Mouse (Mus musculus): ENCODE results near the gene Acbd3. TPM values are rescaled to one million over a fixed set of nuclear protein-coding genes. Genes with fewer than 3 reads are reported as not detected.

Acbd3 gene
- total and polyA plus RNA-seq, 3 experiments = 14.5 to 23.5 (median 22.4) TPM

- peak; percentile 72 for TF ChIP-seq ZNF384 (IDR thresholded peaks at IDR 0.05; ENCODE audit: low read depth, low read length)
- no peak for TF ChIP-seq ZC3H11A (IDR thresholded peaks at IDR 0.05; ENCODE audit: low read depth, low read length)
- 0 out of 2 replicates have a peak, but pooled peaks have one; percentile 19 for TF ChIP-seq BHLHE40 (IDR thresholded peaks at IDR 0.05; ENCODE audit: low read depth, low read length)
- TF ChIP-seq IRF4 (IDR thresholded peaks at IDR 0.05; ENCODE audit: low read depth, low read length) = peak; percentile 13; the same call in 1 of the 2 replicates
- no peak for TF ChIP-seq MAX (IDR thresholded peaks at IDR 0.05; ENCODE audit: low read length)
- in situ Hi-C loops (cut with MboI; ENCODE audit: low pct_ligation_motif_present, low pct_unique_long_range_greater_than_20kb, low sequenced_read_pairs) = loop anchor here (5.0 to 25.0 kb wide), 3 partner anchors 41 to 504 kb away; partner anchors contain the start of gene Psen2
- Histone ChIP-seq H3K27ac (ENCODE audit: insufficient read depth, low read depth) (peak overlapping the region; percentile 45), H3K4me2 (ENCODE audit: insufficient read depth, low read depth, poor library complexity, severe bottlenecking) (0 out of 2 replicates have a peak overlapping the region, but pooled peaks have one; percentile 5), H3K4me3 (replicated peaks in 1 of 3; ENCODE audit: low read depth in 2 of 3, low read length in 2 of 3, poor library complexity in 1 of 3) (no peak overlapping the region), H3K9me3 (replicated peaks; ENCODE audit: low read length) (no peaks in the 10 kb centered on the region), H3K9ac (ENCODE audit: insufficient read depth, low read depth) (no peak overlapping the region), H3K4me1 (ENCODE audit: control insufficient read depth in 1 of 2, insufficient read depth in 2 of 2) (peaks cover 17 to 33% of the 10 kb centered on the region in 2 experiments), H3K27me3 (replicated peaks) (peaks cover 4% of the 10 kb centered on the region), H3K79me2 (replicated peaks; ENCODE audit: control insufficient read depth, extremely low read depth, insufficient read depth, poor library complexity, severe bottlenecking) (no peaks in the 10 kb centered on the region), H3K36me3 (replicated peaks in 1 of 2; ENCODE audit: control insufficient read depth in 1 of 2, insufficient read depth in 1 of 2, low read length in 1 of 2) (no peaks in the 10 kb centered on the region)
- DNase-seq (ENCODE audit: extremely low read depth) = peak; percentile 18
- dilution Hi-C loops (cut with MboI; ENCODE audit: extremely low pct_ligation_motif_present, extremely low pct_unique_long_range_greater_than_20kb, low sequenced_read_pairs) = no loop called here
Observed at GRCm38 (mm10) chr1:180766557-180766956, 40.7 kb downstream of the Acbd3 start.

GRCm38 (mm10) chr1:180767541-180768333 lies 41.9 kb downstream of the Acbd3 start:
- TF ChIP-seq RCOR1 (conservative IDR thresholded peaks at IDR 0.05; ENCODE audit: low read depth, low read length) = 0 out of 2 replicates have a peak, but pooled peaks have one; percentile 55
- TF ChIP-seq ZMIZ1 (IDR thresholded peaks at IDR 0.05; ENCODE audit: low read depth, low read length) = peak; percentile 38; the same call in 1 of the 2 replicates
- no peak for TF ChIP-seq ZNF384 (IDR thresholded peaks at IDR 0.05; ENCODE audit: low read depth, low read length)
- TF ChIP-seq MAFK (IDR thresholded peaks at IDR 0.05; ENCODE audit: insufficient replicate concordance, low read length) = no peak
- TF ChIP-seq MXI1 (IDR thresholded peaks at IDR 0.05; ENCODE audit: low read depth, low read length) = peak; percentile 48; the same call in 1 of the 2 replicates
- TF ChIP-seq POLR2AphosphoS2 (IDR thresholded peaks at IDR 0.05; ENCODE audit: low read depth, low read length) = no peak
- no peak for TF ChIP-seq NELFE (IDR thresholded peaks at IDR 0.05; ENCODE audit: low read depth, low read length)
- TF ChIP-seq UBTF (IDR thresholded peaks at IDR 0.05; ENCODE audit: low read depth, low read length) = no peak
- TF ChIP-seq RAD21 (IDR thresholded peaks at IDR 0.05; ENCODE audit: low read depth, low read length) = peak; percentile 10
- TF ChIP-seq BHLHE40 (IDR thresholded peaks at IDR 0.05; ENCODE audit: low read depth, low read length) = no peak
- 0 out of 2 replicates have a peak, but pooled peaks have one; percentile 11 for TF ChIP-seq IRF4 (IDR thresholded peaks at IDR 0.05; ENCODE audit: low read depth, low read length)
- no peak for TF ChIP-seq JUN (IDR thresholded peaks at IDR 0.05; ENCODE audit: insufficient read depth, low read depth, low read length)
- TF ChIP-seq ETS1 (conservative IDR thresholded peaks at IDR 0.05; ENCODE audit: low read depth, low read length) = 0 out of 2 replicates have a peak, but pooled peaks have one; percentile 11
- TF ChIP-seq CHD1 (IDR thresholded peaks at IDR 0.05; ENCODE audit: low read depth, low read length) = peak; percentile 52; the same call in 1 of the 2 replicates
- TF ChIP-seq MAZ (IDR thresholded peaks at IDR 0.05; ENCODE audit: low read depth, low read length) = peak; percentile 53; the same call in 1 of the 2 replicates
- no peak for TF ChIP-seq POLR2A (IDR thresholded peaks at IDR 0.05; ENCODE audit: low read depth, low read length)
- TF ChIP-seq MAX (IDR thresholded peaks at IDR 0.05; ENCODE audit: low read length) = peak; percentile 19; the same call in 1 of the 2 replicates
- no peak for TF ChIP-seq SMC3 (IDR thresholded peaks at IDR 0.05; ENCODE audit: low read depth, low read length)
- TF ChIP-seq CTCF (conservative IDR thresholded peaks at IDR 0.05 in 1 of 2, IDR thresholded peaks at IDR 0.05 in 1 of 2; ENCODE audit: low read depth in 2 of 2, low read length in 2 of 2) = peak in 1 of 2 experiments; percentile 27; a peak in 1 of 4 replicates
- 0 out of 2 replicates have a peak, but pooled peaks have one; percentile 14 for TF ChIP-seq MEF2A (IDR thresholded peaks at IDR 0.05; ENCODE audit: borderline replicate concordance, low read depth, low read length)
- TF ChIP-seq NRF1 (IDR thresholded peaks at IDR 0.05; ENCODE audit: low read depth, low read length) = no peak
- TF ChIP-seq USF1 (IDR thresholded peaks at IDR 0.05; ENCODE audit: low read depth, low read length) = no peak
- TF ChIP-seq HCFC1 (IDR thresholded peaks at IDR 0.05; ENCODE audit: low read depth, low read length) = no peak
- TF ChIP-seq TCF12 (IDR thresholded peaks at IDR 0.05; ENCODE audit: low read depth, low read length) = 0 out of 2 replicates have a peak, but pooled peaks have one; percentile 25
- TF ChIP-seq KAT2A (IDR thresholded peaks at IDR 0.05; ENCODE audit: insufficient replicate concordance, low read length) = no peak
- TF ChIP-seq SIN3A (IDR thresholded peaks at IDR 0.05; ENCODE audit: low read length) = peak; percentile 27; the same call in 1 of the 2 replicates
- no peak for TF ChIP-seq CHD2 (IDR thresholded peaks at IDR 0.05; ENCODE audit: low read length)
- Histone ChIP-seq H3K36me3 (replicated peaks in 1 of 2; ENCODE audit: control insufficient read depth in 1 of 2, insufficient read depth in 1 of 2, low read length in 1 of 2) (no peaks in the 10 kb centered on the region), H3K9me3 (replicated peaks; ENCODE audit: low read length) (peaks cover 3% of the 10 kb centered on the region), H3K4me3 (replicated peaks in 1 of 3; ENCODE audit: low read depth in 2 of 3, low read length in 2 of 3, poor library complexity in 1 of 3) (peak overlapping the region; percentile 46 to 75 (median 53)), H3K4me2 (ENCODE audit: insufficient read depth, low read depth, poor library complexity, severe bottlenecking) (peak overlapping the region; percentile 35), H3K4me1 (ENCODE audit: control insufficient read depth in 1 of 2, insufficient read depth in 2 of 2) (peaks cover 17 to 33% of the 10 kb centered on the region in 2 experiments), H3K27ac (ENCODE audit: insufficient read depth, low read depth) (peak overlapping the region; percentile 25; the same call in 1 of the 2 replicates), H3K27me3 (replicated peaks) (peaks cover 4% of the 10 kb centered on the region), H3K9ac (ENCODE audit: insufficient read depth, low read depth) (peak overlapping the region; percentile 16), H3K79me2 (replicated peaks; ENCODE audit: control insufficient read depth, extremely low read depth, insufficient read depth, poor library complexity, severe bottlenecking) (no peaks in the 10 kb centered on the region)
- in situ Hi-C loops (cut with MboI; ENCODE audit: low pct_ligation_motif_present, low pct_unique_long_range_greater_than_20kb, low sequenced_read_pairs) = loop anchor here (5.0 to 25.0 kb wide), 3 partner anchors 40 to 505 kb away; partner anchors contain the start of gene Psen2
- peak; percentile 17 for DNase-seq (ENCODE audit: extremely low read depth)
- dilution Hi-C loops (cut with MboI; ENCODE audit: extremely low pct_ligation_motif_present, extremely low pct_unique_long_range_greater_than_20kb, low sequenced_read_pairs) = no loop called here
